Mouse (Mus musculus) ovary, postnatal 36 days (tissue): Measurements from ENCODE around the gene Pramel6.
"Not testable (repeated sequence)": the region's sequence is repeated elsewhere in the genome, so short reads cannot be mapped to it uniquely, and the experiment has no call there.

ENCODE experiments used
- DNase-seq: peaks from one replicate; pipeline ENCODE4 v3.0.0; 2022; ENCODE audit warnings: low spot score, mixed read lengths

Gene Pramel6

GRCm38 (mm10) chr2:87506265-87506664, at the start of gene Pramel6:
Gene Pramel6 (plus strand): TSS chr2:87506565.
- DNase-seq: no peak

GRCm38 (mm10) chr2:87461769-87462168, 44.6 kb upstream of the Pramel6 start:
- DNase-seq: no peak

GRCm38 (mm10) chr2:87480207-87480606, 26.2 kb upstream of the Pramel6 start:
- DNase-seq: no peak

- no peak for DNase-seq
Observed at GRCm38 (mm10) chr2:87481158-87481557, 25.2 kb upstream of the Pramel6 start.

GRCm38 (mm10) chr2:87482276-87482675, 24.1 kb upstream of the Pramel6 start:
- no peak for DNase-seq

GRCm38 (mm10) chr2:87496993-87497392, 9.4 kb upstream of the Pramel6 start, which contains the start of gene Pramel7:
Gene Pramel7 (minus strand): TSS chr2:87497093.
- not testable (repeated sequence) for DNase-seq

- no peak for DNase-seq
Observed at GRCm38 (mm10) chr2:87515046-87515445, 8.7 kb downstream of the Pramel6 start.

GRCm38 (mm10) chr2:87515457-87516060, 9.2 kb downstream of the Pramel6 start:
- DNase-seq: no peak

- no peak for DNase-seq
Observed at GRCm38 (mm10) chr2:87516581-87516980, 10.2 kb downstream of the Pramel6 start.

- DNase-seq: no peak
Observed at GRCm38 (mm10) chr2:87520651-87521050, 14.3 kb downstream of the Pramel6 start.

- DNase-seq: peak; percentile 3
Observed at GRCm38 (mm10) chr2:87525899-87526616, 19.7 kb downstream of the Pramel6 start.

GRCm38 (mm10) chr2:87531496-87531895, 25.1 kb downstream of the Pramel6 start, which contains the start of gene Olfr153:
Gene Olfr153 (plus strand): TSS chr2:87531796.
- DNase-seq: no peak

- no peak for DNase-seq
Observed at GRCm38 (mm10) chr2:87534826-87535225, 28.5 kb downstream of the Pramel6 start.

- DNase-seq: no peak
Observed at GRCm38 (mm10) chr2:87545442-87545841, 39.1 kb downstream of the Pramel6 start, which contains the start of gene Olfr1128. Gene Olfr1128 (minus strand): TSS chr2:87545542.
